Mouse (Mus musculus): Measurements from ENCODE around the gene Kiss1.
"Not testable (repeated sequence)": the region's sequence is repeated elsewhere in the genome, so short reads cannot be mapped to it uniquely, and the experiment has no call there.

Gene Kiss1

GRCm38 (mm10) chr1:133316577-133316976 lies 5.1 kb upstream of the Kiss1 start:
- in situ Hi-C loops (cut with MseI, MboI) = loop anchor here (5.0 kb wide), 2 partner anchors 36 to 41 kb away; partner anchors contain the start of gene Ren1 (in 1 of the 2)

- in situ Hi-C loops (cut with MseI, MboI) = loop anchor here (5.0 kb wide), 2 partner anchors 35 to 40 kb away; partner anchors contain the start of gene Ren1 (in 1 of the 2)
Measured at GRCm38 (mm10) chr1:133317149-133317548, 4.5 kb upstream of the Kiss1 start.

- in situ Hi-C loops (cut with MseI, MboI) = no loop called here
Measured at GRCm38 (mm10) chr1:133323333-133323732, 1.7 kb downstream of the Kiss1 start.

- in situ Hi-C loops (cut with MseI, MboI) = no loop called here
Measured at GRCm38 (mm10) chr1:133325951-133326350, 4.3 kb downstream of the Kiss1 start.

GRCm38 (mm10) chr1:133327094-133327493 lies 5.4 kb downstream of the Kiss1 start:
- in situ Hi-C loops (cut with MseI, MboI) = no loop called here

- in situ Hi-C loops (cut with MseI, MboI) = no loop called here
Measured at GRCm38 (mm10) chr1:133328299-133328795, 6.7 kb downstream of the Kiss1 start.

- in situ Hi-C loops (cut with MseI, MboI) = no loop called here
Measured at GRCm38 (mm10) chr1:133328896-133329637, 7.4 kb downstream of the Kiss1 start.

GRCm38 (mm10) chr1:133329638-133329964 lies 7.9 kb downstream of the Kiss1 start:
- in situ Hi-C loops (cut with MseI, MboI) = no loop called here

- in situ Hi-C loops (cut with MseI, MboI) = no loop called here
Measured at GRCm38 (mm10) chr1:133331142-133331541, 9.5 kb downstream of the Kiss1 start.

- in situ Hi-C loops (cut with MseI, MboI) = no loop called here
Measured at GRCm38 (mm10) chr1:133332656-133333430, 11.2 kb downstream of the Kiss1 start.

GRCm38 (mm10) chr1:133333937-133334336 lies 12.3 kb downstream of the Kiss1 start:
- in situ Hi-C loops (cut with MseI, MboI) = no loop called here

GRCm38 (mm10) chr1:133340403-133340802 lies 18.7 kb downstream of the Kiss1 start:
- in situ Hi-C loops (cut with MseI, MboI) = not testable (repeated sequence)

- in situ Hi-C loops (cut with MseI, MboI) = no loop called here
Measured at GRCm38 (mm10) chr1:133344357-133344756, 22.7 kb downstream of the Kiss1 start.

- in situ Hi-C loops (cut with MseI, MboI) = no loop called here
Measured at GRCm38 (mm10) chr1:133346531-133346930, 24.9 kb downstream of the Kiss1 start.

GRCm38 (mm10) chr1:133347226-133347625 lies 25.6 kb downstream of the Kiss1 start:
- in situ Hi-C loops (cut with MseI, MboI) = no loop called here

- in situ Hi-C loops (cut with MseI, MboI) = no loop called here
Measured at GRCm38 (mm10) chr1:133347693-133348520, 26.2 kb downstream of the Kiss1 start.

GRCm38 (mm10) chr1:133350210-133350609 lies 28.5 kb downstream of the Kiss1 start, which contains the start of gene Ren1:
Ren1 (plus strand) TSS chr1:133350510.
- in situ Hi-C loops (cut with MseI, MboI) = loop anchor here in 1 of 2 experiments (5.0 kb wide), 1 partner anchor 33 kb away; no protein-coding TSS in a partner anchor

- in situ Hi-C loops (cut with MseI, MboI) = loop anchor here in 1 of 2 experiments (5.0 kb wide), 1 partner anchor 34 kb away; no protein-coding TSS in a partner anchor
Measured at GRCm38 (mm10) chr1:133351762-133352161, 30.1 kb downstream of the Kiss1 start.

GRCm38 (mm10) chr1:133353371-133353809 lies 31.7 kb downstream of the Kiss1 start:
- in situ Hi-C loops (cut with MseI, MboI) = loop anchor here in 1 of 2 experiments (5.0 kb wide), 1 partner anchor 36 kb away; no protein-coding TSS in a partner anchor

GRCm38 (mm10) chr1:133355469-133355868 lies 33.8 kb downstream of the Kiss1 start:
- in situ Hi-C loops (cut with MseI, MboI) = loop anchor here in 1 of 2 experiments (5.0 kb wide), 1 partner anchor 38 kb away; no protein-coding TSS in a partner anchor

- in situ Hi-C loops (cut with MseI, MboI) = loop anchor here in 1 of 2 experiments (5.0 kb wide), 1 partner anchor 39 kb away; no protein-coding TSS in a partner anchor
Measured at GRCm38 (mm10) chr1:133355912-133356311, 34.2 kb downstream of the Kiss1 start.
